Mouse (Mus musculus) adrenal gland, adult 18-20 months (tissue): Measurements from ENCODE around the gene Zbtb20. TPM values are rescaled to one million over a fixed set of nuclear protein-coding genes. Genes with fewer than 3 reads are reported as not detected.

Source experiments
- DNase-seq, 2 experiments: peaks; one replicate each; pipeline ENCODE4 v3.0.0; 2021 to 2022; ENCODE audit warnings: low spot score in 2 of 2
- total RNA-seq, 2 experiments: library from RNA; stranded (reverse); gene quantifications; 1 replicate in 1 of 2; 2 replicates in 1 of 2; pipeline ENCODE4 v1.2.3; 2021

Zbtb20 gene
- total RNA-seq, 2 experiments from 2014 or later, result 101 to 109 TPM

DNA sequence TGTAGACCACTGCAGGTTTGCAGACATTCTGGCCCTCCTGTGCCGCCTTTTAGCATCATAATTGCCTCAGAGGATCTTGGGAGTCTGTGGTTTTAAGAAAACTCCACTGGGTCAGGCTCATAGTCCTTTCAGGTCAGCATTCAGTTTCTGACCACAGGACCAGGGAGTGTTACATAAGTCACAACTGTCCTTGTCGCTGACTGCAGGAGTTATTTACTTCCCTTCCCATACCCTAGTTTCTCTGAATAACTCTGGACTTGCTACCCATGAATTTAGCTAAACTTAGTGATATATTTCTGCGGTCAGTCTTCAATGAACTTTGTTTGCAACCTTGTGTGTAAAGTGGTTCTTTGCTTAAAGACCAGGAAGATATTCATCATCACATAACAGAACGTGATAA is 669.6 kb downstream of the Zbtb20 start:
- DNase-seq, result no peak

DNA sequence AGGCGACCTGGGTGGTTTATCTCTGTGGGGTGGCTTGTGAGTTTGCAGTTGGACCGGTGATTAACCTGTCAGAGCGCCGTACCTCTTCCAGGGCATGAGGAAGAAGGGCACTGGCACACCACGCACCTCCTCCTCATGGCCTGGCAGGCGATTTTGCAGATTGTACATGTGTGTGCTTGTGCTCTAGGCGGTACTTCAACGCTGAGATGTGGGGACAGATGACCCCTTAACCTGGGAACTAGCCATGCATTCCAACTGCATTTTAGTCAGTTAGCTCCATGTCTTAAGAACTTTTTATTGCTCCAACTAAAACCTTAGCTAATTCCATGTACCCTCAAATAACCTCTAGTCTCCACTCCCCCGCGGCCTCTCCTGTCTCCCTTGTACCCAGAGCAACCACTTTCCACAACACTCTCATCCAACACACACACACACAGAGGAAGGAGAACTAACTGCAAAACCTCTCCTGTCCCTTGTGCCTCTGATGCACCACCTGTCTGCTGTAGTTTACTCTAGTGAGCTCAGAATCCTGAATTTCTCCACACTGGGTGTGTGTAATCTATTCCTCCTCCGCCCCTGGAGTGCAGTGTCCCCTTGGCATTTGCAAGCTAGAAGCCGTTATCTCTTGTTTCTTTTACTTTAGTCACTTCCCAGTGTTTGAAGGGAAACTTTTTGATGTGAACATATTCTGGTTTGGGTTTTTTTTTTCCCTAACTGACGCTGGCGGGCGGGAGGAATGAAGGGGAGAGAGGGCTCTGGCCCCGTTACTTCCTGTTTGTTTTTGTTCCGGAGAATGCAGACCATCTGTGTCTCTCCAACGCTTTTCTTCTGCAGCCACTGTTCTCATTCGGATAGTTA is 671.9 kb downstream of the Zbtb20 start:
- DNase-seq, result no peak

DNA sequence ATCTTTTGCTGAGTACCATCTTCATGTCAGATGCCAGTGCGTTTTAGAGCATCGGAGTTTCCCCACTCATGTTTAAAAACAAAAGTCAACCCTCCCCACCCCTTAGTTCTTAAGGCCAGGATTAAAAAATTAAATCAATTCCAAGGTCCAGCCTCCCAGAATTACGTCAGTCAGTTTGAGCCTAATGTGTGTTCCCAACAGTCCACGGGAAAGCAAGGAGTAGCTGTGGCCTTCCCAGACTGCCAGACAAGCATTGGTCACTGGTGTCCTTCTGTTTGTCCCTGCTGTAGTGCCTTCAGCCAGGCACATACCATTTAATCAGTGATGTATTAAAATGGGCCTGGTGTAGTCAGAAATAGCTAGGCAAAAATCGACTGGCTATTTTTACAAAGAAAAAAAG is 673.1 kb downstream of the Zbtb20 start:
- no peak for DNase-seq

DNA sequence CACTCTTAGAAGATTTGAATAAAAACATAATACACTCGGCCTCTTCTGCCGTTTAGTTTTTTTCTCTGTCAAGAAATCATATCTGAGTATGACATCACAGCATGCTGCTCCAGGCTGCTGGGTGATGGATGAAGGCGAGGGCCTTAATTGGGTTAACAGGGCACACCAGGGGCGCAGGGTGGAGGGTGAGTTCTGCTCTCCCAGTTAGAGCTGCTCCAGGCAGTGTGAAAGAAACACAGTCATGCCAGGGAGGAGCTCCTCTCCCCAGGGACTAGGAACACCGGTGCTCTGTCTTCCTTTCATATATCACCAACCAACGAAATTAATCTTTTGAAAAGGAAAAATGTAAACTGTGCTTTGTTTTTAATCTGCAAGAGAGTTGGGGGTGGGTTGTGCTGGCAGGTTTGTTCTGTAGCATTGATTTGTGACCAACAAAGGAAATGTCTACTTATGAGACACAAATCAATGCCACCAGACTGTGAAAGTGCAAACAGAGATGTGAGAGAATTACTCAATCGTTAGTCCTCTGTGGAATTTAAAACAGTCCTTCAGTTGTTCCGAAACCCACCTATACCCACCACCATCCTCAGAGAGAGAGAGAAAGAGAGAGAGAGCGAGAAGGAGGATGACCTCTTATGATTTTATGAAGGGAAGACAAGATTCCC is 673.9 kb downstream of the Zbtb20 start:
- no peak for DNase-seq

DNA sequence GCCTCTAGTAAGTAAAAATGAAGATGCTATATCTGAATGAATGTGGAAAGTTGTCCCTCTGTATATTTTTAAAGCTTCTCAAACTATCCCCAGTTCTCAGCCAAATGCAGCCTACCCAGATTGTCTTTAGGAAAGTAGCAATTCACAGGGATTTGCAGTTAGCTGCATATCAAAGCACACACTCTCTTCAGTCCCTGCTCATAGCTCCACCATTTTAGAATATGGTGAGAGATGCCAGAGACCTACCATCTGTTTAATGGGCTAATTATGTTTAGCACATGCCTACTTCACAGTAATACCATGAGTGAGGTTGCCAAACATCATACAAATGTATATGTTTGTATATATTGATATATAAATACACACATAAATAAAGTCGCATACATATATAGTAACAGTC is 676.8 kb downstream of the Zbtb20 start:
- DNase-seq, result no peak

DNA sequence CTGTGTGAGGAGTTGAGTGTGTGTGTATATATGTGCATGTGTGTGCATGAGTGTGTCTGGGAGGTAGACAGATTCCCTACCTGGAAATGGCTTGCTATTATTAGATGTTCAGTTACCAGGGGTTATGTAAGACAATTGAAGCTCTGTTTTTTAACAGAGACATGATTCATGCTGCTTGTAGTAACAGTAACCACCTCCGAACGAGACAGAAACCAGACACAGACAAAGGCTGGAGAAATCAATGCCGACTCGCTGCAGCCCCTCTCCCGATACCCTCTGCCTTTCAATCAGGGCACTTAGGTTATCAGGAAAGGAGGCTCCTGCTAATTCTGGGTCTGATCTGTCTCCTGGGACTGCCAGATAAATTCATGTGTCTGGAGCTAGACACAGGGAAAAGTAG is 681.7 kb downstream of the Zbtb20 start:
- DNase-seq, result no peak

DNA sequence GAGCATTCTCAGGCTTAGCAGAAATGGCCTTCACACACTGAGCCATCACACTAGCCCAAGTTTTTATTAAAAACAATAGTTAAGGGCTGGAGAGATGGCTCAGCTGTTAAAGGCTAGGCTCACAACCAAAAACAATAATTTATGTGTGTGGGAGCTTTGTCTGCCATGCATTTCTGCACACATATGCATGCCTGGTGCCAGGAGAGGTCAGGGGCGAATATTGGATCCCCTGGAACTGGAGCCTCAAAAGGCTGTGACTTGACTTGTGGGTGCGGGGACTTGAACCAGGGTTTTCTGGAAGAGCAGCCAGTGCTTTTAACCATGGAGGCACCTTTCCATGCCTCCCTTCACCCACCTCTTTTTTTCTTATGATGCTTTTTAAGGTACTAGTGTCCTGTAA is 685.6 kb downstream of the Zbtb20 start:
- DNase-seq, result no peak

DNA sequence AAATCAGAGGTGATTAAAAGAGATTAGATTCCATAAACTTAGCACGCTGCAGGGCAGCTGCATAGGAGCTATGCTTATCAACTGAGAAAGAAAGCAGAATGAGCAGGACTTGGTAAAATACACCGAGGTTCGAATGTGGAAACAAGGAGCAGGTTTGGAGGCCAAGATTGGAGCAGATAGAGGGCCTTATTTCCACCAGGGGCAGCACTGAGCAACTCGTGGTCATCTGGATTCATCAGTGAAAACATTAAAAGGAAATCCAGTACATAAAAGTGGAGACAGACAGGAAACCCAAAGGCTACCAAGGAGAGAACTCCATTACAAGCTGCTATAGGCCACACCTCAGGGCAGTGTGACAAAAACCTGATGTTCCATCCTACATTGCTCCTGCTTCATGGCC is 686.3 kb downstream of the Zbtb20 start:
- DNase-seq, result no peak

DNA sequence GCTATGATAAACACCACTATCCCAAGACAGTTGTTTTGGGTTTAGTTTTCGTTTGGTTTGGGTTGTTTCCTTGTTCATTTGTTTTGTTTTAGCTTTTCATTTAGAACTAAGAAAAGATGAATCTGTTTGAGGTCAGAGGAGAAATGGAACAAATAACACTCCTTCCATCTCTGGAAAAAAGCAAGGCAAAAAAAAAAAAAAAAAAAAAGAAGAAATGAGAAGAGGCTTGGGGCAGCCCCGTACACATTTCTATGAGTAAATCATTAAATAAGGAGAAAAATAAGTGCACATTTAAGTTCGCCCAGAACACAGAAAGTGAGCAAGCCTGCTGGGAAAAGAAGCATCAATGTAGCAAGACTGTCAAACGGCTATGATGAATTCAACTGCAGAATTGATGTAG is 690.2 kb downstream of the Zbtb20 start:
- DNase-seq, result no peak

DNA sequence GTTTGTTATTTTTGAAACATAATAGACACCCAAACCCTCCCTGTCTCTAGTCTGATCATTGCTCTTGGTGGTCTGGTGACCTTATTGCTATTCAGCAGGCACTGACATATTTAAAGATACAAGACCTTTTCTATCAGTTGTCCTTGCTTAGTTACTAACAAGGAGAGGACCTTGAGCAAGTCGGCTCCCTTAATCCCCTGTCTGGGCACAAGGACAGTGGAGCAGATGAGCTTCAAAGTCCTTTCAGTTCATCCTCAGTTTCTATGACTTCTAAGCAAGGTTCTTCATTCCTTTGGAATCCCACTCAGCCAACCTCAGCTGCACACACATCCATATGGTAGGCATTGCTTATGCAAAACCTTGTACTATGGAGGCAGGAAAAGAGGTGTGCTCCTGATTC is 690.8 kb downstream of the Zbtb20 start:
- no peak for DNase-seq

DNA sequence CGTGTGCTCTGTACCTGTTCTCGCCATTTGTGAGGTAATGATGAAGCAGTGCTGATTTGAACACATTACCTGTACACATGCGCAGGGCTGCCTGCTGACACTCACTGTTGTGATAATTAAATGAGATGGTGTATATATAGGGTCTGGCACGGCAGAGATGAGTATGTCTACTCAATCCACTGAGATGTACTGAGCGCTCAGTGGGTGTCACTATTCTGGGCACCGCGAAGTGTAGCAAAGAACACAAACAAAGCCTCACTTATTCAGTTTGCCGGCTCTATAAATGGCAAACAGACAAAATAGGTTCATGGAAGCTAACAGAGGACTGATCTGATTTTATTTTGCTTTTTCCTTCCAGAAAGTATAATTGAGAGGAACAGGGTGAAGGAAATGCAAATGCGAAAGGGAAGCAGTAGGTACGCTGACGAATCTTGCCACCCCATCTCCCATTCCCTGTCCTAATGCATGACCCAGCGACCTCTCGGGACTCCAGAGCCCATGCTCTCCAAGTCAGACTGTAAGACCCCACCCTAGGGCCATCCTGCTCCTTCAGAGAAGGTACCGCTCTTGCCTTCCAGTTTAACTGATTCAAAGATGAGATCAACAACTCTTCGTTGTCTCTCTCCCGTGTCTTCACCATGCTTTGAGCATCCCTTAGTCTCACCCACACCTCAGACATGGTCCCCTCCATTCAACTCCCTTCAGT is 695.8 kb downstream of the Zbtb20 start:
- no peak for DNase-seq

DNA sequence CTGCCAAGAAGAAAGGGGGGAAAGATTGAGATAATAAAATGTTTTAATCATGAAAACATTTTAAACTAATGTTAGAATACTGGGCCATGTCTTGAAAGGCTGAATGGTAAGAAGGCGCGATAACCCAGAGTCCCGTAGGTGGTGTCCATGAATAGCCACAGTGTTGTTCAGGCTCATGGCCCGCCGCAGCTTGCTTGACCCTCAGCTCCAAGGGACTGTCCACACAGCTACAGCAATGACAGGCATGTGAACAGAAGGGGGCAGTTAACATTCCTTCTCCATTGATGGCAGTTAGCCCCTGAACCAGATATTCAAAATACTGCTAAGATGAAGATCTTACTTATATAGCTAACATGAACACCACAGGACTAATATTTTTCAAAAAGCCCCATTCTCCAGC is 696.5 kb downstream of the Zbtb20 start:
- no peak for DNase-seq

DNA sequence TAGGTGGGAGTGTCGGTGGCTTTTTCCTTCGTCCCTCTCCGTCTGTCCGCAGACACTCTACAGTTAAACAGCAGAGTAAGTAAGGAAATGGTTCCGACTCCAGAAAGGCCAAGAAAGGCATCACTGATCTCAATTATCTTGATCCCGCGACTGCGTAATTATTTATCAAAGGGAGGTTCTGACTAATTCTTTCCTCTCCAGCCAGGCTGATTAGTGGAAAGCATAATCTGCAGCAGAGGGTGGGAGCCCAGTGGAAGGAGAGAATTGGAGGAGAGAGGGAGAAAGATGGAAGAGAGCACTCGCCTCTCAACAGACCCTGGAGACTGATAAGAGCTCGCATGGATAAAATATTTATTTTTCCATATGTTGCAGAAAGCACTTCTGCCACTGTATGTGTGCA is 697.1 kb downstream of the Zbtb20 start:
- no peak for DNase-seq

DNA sequence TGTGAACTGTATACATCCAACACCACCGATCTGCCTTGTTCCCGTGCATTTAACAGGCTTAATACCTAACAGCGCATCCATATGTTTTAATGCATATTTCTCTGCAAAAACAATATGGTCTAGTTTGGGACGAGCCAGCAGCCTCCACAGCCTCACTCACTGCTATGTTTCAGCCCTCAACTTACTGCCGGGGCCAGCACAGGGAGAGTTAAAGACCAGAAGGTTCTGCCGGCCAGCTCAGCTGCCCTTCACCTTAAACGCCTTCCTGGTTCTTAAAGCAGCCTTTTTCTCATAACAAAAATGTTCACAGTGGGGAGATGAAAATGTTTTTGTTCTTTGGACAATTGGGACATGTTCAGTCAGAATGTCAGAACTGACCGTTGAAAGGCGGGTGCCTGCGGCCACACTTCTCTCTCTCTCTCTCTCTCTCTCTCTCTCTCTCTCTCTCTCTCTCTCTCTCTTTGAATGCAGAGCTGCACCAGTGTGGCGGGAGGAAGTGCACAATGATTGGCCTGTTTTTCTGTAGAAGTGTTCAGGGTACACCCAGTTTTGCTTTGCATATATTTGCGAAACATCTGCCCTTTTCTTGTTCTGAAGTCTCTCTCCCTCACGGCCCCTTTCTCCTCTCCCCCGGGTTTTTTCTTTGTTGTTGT is 697.6 kb downstream of the Zbtb20 start:
- DNase-seq, result peak in 1 of 2 experiments; percentile 43

DNA sequence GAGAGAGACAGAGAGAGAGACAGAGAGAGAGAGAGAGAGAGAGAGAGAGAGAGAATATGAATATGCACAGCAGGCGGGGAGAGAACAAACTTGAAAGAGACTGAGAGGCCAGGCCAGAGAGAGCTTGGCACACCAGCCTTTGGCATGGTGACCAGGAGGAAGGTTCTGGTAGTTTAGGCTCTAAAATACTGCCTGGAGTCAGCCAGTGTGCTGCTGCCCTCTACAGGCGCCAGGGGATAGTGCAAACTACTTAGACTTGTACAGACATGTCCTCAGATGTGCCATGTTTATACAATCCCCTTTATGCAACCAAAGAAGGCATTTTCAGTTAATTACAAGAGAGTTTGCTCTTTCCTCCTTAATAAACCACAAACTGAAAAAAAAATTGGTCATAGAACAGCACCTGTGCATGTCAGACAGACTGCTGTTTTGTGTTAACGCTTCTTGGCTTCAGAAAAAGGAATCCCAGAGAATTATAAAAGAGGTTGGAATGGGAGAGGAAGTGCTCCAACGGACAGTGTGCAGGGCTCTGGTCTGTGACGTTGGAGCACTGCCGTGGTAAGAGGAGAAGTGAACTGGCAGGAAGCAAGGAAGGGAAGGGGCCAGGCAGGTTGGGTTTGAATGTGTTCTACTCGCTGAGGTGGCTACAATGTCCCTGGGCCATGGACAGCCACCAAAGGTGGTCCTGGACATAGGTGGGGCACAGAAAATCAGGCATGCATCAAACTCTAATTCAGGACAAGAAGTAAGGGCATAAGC is 698.5 kb downstream of the Zbtb20 start:
- DNase-seq, result peak; percentile 90 to 91

DNA sequence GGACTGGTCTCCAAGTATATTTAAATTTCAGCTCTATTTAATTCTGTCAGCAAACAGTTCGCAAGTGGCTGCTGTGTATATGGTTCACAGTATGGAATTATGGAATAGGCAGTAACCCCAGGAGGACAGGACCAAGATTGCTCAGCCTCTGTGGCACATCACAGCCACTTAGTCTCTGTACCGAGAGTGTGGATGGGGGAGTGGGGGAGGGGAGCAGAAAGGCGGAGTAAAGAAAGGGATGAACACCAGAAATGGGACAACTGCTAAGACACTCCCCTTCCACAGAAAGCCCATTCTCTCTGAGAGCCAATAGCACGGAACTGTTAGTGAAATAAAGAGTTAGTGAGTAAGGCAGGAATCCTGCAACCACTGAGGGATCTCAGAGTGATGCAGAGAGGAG is 699.4 kb downstream of the Zbtb20 start:
- no peak for DNase-seq

DNA sequence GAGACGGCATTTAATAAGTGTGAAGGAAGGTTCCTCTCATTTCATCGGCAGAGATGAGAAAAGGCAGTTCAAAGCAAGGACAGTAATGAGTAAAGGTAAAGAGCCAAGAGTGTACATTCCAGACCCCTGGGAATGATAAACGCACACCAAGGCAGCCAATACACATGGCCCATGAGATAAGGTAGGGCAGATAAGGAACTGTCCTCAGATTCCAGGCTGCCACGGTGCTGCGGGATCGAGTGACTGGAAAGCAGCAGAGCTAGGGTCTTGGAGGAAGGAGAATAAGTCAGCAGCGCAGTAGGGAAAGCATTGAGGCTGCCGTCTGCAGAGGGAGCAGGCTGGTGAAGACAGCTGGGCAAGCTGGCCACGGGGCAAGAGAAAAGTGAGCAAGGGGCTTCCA is 699.8 kb downstream of the Zbtb20 start:
- DNase-seq, result no peak

DNA sequence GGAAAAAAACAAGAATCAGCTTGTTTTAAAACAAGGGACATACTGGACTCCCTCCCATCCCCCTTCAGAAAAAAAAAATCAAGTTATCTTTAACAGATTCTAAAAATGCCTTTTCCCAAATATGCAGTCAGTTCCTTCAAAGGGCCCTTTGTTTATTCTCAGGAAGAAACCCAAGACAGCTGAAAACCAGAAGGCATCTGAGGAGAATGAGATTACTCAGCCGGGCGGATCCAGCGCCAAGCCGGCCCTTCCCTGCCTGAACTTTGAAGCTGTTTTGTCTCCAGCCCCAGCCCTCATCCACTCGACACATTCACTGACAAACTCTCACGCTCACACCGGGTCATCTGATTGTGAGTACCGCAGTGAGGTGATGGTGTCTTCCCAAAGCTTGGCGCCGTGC is 701.7 kb downstream of the Zbtb20 start:
- DNase-seq, result no peak

DNA sequence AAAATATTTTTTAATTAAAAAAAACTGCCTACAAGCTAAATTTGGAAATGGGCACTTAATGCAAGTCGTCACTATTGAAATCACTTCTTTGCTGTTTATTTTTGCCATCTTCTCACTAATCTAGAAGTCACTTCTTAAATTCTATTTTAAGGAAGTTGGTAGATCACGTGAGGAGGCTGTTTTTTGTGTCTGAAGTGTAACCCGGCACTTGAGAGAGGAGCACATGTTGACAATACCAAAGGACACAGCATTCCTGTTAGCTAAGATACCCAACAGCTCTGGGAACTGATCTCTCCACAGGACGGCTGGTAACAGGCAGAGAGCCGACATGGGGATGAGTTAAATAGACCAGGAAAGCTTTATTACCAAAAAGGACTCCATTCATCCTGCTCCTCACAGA is 702.7 kb downstream of the Zbtb20 start:
- no peak for DNase-seq

DNA sequence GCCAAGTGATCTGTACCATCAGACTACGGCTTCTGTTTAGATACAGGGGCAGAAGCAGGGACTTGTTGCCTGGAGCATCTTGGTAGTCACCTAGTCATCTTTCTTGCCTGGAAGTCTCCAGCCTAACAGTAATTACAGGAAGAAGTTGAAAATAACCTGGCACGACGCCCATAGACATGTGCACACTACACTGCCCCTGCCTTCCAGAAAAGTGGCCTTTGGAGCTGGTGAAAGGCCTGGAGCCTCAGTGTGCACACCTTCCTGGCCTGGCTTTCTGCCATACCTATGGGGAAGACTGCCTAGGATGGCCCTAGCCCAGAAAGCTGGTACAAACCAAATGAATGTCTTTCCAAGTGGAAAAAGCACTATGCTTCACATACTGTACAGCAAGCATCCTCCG is 703.4 kb downstream of the Zbtb20 start:
- DNase-seq, result no peak

DNA sequence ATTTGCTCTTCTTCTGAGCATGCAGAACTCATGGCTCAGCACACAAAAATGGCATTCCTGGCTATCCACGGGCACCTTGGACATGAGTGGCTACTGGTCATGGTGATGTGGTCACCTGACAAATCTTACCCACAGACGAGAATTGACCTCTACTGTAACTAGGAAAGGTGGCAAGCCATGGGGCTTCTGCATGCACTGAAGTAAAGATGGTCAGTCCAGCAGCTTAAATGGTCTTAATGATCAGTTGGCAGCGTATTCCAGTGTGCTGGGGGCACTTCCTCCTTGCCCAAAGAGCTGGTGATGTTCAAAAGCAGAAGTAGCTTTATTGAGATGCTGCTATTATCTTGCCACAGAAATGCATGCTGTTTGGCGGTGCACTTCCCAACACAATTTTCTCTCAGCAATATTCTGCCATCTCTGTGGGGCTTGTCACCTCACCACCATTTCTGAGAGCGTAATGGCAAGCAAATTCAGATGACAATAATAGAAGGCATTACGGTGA is 704.7 kb downstream of the Zbtb20 start:
- DNase-seq, result no peak
